Mouse (Mus musculus) midbrain, embryonic 12.5 days (tissue): Measurements from ENCODE around the gene Mapre3. TPM values are rescaled to one million over a fixed set of nuclear protein-coding genes. Genes with fewer than 3 reads are reported as not detected.
A peak's percentile ranks its signal among the peaks of the same experiment; 100 is the strongest.

Experiments used
- ATAC-seq: fragments of 200-750 bp; cut with Nextera tagmentation; 2 replicates; pipeline ENCODE4 v1.8.0; 2017; ENCODE audit warnings: low read depth, moderate TSS enrichment, moderate library complexity; ENCODE audit not compliant: low FRiP score
- H3K27ac ChIP-seq: fragments of 300-500 bp; sonication (generic); replicated peaks from 2 replicates; pipeline ENCODE4 v1.5.1; 2016; ENCODE audit warnings: mild to moderate bottlenecking
- H3K27me3 ChIP-seq: fragments of 300-500 bp; sonication (generic); 2 replicates; pipeline ENCODE4 v1.6.1; 2016; ENCODE audit warnings: mild to moderate bottlenecking
- H3K36me3 ChIP-seq: fragments of 300-500 bp; sonication (generic); 2 replicates; pipeline ENCODE4 v1.6.1; 2016
- H3K4me1 ChIP-seq: fragments of 300-500 bp; sonication (generic); 2 replicates; pipeline ENCODE4 v1.6.1; 2016
- H3K4me2 ChIP-seq: fragments of 300-500 bp; sonication (generic); replicated peaks from 2 replicates; pipeline ENCODE4 v1.6.1; 2016; ENCODE audit warnings: mild to moderate bottlenecking, moderate library complexity
- H3K4me3 ChIP-seq: fragments of 300-500 bp; sonication (generic); 2 replicates; pipeline ENCODE4 v1.5.1; 2016; ENCODE audit warnings: mild to moderate bottlenecking
- H3K9ac ChIP-seq: fragments of 300-500 bp; sonication (generic); replicated peaks from 2 replicates; pipeline ENCODE4 v1.6.1; 2016; ENCODE audit warnings: mild to moderate bottlenecking, moderate library complexity
- H3K9me3 ChIP-seq: fragments of 300-500 bp; sonication (generic); 2 replicates; pipeline ENCODE4 v1.6.1; 2016; ENCODE audit warnings: mild to moderate bottlenecking
- WGBS: fragments of 180-500 bp; shearing (Covaris S2); methylation state at CpG from one replicate; pipeline ENCODE4 v1.1.7; 2016; 5-methylcytosine and 5-hydroxymethylcytosine counted together
- polyA plus RNA-seq: library from polyadenylated mRNA; unstranded; fragments of >200 nt; fragmentation: Nextera tagmentation; extraction: Ambion mirVana; gene quantifications from 2 replicates; pipeline ENCODE4 v1.2.1, GENCODE M21; 2016

The Mapre3 gene
- polyA plus RNA-seq: 69.3 and 77.7 TPM in 2 replicates

DNA sequence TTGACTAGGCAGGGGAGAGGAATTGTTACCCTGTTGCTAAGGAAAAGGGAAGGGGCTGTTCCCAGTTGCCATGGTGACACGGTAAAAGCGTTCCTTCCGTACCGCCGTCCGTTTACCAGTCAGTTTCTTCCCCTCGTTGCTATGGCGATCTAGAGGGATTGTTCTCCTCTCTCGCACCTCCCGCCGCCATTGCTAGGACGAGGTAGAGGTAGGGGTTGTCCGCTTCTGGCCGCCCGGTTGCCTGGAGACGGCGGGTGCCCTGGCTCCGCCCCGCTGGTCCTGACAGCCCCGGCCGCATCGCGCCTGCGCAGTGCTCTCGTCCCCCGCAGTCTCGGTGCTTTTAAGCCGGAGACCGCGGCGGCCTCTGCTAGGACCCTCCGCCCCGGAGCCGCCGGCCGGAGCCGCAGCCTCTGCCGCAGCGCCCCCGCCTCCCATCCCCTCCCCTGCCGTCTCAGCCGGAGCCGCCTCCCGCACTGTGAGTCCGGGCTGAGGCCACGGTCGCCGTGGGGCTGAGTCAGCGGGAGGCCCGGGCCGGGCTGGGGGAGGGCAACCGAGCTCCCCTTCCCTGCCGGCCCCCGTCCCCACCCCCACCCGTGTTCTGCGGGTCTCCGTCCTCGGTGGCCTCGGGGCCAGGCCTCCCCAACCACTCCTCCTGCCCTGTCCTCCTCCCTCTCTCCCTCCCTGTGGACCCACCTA lies at the start of gene Mapre3:
TSS of gene Mapre3 (plus strand) at position 218 of the 696 bp plus-strand sequence.
- WGBS: under 1% methylated on average over 59 of the region's 59 CpGs
- Histone ChIP-seq H3K9me3 (no peaks in the 10 kb centered on the region), H3K27me3 (0 out of 2 replicates have a peak, but pooled peaks cover 6% of the 10 kb centered on the region), H3K9ac (peak within 1 kb of the TSS; percentile 86), H3K27ac (peak within 1 kb of the TSS; percentile 93), H3K36me3 (0 out of 2 replicates have a peak, but pooled peaks cover 3% of the 10 kb centered on the region), H3K4me1 (peaks cover 37% of the 10 kb centered on the region), H3K4me2 (peak within 1 kb of the TSS; percentile 81), H3K4me3 (peak within 1 kb of the TSS; percentile 79)
- ATAC-seq: peak; percentile 98

DNA sequence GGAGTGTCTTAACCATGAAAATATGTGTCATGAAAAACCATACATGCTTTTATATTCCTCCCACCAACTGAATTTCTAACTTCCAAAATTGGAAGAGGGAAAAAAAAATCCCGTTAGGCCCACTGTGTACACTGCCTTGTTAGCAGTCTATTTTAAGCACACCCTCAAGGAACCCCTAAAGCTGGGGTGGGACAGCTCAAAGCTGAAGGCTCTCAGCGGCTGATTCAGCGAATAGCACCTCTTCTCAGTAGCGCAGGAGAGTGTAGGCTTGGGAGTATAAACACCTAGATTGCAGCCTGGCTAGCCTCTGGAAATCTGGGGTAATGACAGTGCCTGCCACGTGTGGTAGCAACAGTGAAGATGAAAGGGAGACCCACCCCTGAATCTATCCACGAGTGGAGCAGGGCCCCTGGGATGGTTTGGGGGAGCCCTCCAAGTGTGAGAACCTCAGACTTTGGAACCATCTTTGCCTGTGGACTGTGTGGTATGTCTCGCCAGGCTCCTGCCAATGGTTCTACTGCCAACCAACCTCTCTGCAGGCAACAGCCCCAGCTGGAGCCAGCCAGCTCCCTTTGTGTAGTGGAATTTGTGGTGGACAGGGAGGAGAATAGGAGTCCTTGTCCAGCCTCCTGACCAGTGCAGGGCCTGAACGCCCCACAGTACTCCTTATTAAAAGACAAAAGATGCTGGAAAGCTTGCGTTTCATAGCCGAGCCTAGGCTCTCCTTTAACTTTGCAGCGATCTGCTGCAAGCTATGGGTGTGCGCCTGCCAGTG lies 48.7 kb upstream of the Mapre3 start:
- Histone ChIP-seq H3K36me3 (peaks cover 21% of the 10 kb centered on the region), H3K4me2 (no peak overlapping the region), H3K4me1 (peaks cover 51% of the 10 kb centered on the region), H3K9me3 (no peaks in the 10 kb centered on the region), H3K4me3 (no peak overlapping the region), H3K9ac (no peak overlapping the region), H3K27me3 (no peaks in the 10 kb centered on the region), H3K27ac (no peak overlapping the region; the same call in 1 of the 2 replicates)
- 80% methylated on average over 12 of the region's 12 CpGs for WGBS
- no peak for ATAC-seq

DNA sequence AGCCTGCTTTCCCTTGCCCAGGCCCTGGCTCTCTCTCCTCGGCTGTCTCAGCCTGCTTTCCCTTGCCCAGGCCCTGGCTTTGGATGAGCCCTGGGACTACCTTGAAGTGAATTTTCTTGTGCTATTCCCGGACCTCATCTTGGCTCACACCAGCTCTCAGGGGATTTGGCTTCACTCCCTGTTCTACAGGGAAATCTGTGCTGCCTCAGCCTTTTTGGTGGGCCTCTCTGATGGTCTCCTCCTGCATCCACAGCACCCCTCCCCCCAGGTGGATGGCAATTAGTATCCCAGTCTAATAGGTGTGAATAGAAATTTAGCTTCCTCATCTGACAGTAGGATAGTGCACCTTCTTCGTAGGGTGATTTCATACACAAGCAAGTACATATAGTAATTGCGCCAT lies 46.4 kb upstream of the Mapre3 start:
- H3K27ac ChIP-seq: peak overlapping the region; percentile 58
- H3K27me3 ChIP-seq: no peaks in the 10 kb centered on the region
- no peak for ATAC-seq
- H3K36me3 ChIP-seq: peaks cover 18% of the 10 kb centered on the region
- H3K9me3 ChIP-seq: no peaks in the 10 kb centered on the region
- H3K9ac ChIP-seq: peak overlapping the region; percentile 34; the same call in 1 of the 2 replicates
- H3K4me2 ChIP-seq: no peak overlapping the region
- peaks cover 41% of the 10 kb centered on the region for H3K4me1 ChIP-seq
- H3K4me3 ChIP-seq: no peak overlapping the region
- WGBS: 76% methylated on average over 4 of the region's 4 CpGs

GRCm38 (mm10) chr5:30768598-30768997 lies 45.8 kb upstream of the Mapre3 start:
- peak; percentile 35 for ATAC-seq
- Histone ChIP-seq H3K27ac (peak overlapping the region; percentile 58), H3K4me1 (peaks cover 36% of the 10 kb centered on the region), H3K27me3 (no peaks in the 10 kb centered on the region), H3K36me3 (peaks cover 18% of the 10 kb centered on the region), H3K4me2 (no peak overlapping the region), H3K9ac (peak overlapping the region; percentile 34; the same call in 1 of the 2 replicates), H3K4me3 (no peak overlapping the region), H3K9me3 (no peaks in the 10 kb centered on the region)
- 24% methylated on average over 9 of the region's 9 CpGs for WGBS

DNA sequence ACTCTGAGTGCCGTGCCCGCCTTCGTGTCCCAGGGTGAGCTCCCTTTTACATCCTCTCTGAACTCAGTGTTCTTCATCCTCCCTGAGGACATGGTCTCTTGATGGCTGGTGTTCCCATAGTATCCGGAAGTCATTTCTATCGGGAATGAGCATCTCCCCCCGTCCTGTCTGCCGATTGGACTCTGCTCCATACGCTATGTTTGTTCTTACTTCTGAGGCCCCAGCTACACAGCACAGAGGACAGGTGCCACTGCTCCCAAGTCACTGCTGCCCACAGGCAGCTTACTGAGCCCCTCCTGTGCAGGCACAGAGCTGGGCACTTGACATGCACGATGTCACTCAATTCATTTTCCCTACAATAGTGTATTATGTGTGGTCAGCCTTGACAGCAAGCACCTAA lies 45.4 kb upstream of the Mapre3 start:
- 0 out of 2 replicates have a peak, but pooled peaks have one; percentile 16 for ATAC-seq
- no peak overlapping the region for H3K27ac ChIP-seq
- no peak overlapping the region for H3K4me2 ChIP-seq
- H3K4me1 ChIP-seq: peaks cover 36% of the 10 kb centered on the region
- 84% methylated on average over 9 of the region's 9 CpGs for WGBS
- H3K27me3 ChIP-seq: no peaks in the 10 kb centered on the region
- H3K9me3 ChIP-seq: no peaks in the 10 kb centered on the region
- H3K4me3 ChIP-seq: no peak overlapping the region
- peaks cover 17% of the 10 kb centered on the region for H3K36me3 ChIP-seq
- H3K9ac ChIP-seq: no peak overlapping the region

GRCm38 (mm10) chr5:30774601-30775371 lies 39.7 kb upstream of the Mapre3 start:
- H3K9ac ChIP-seq: 0 out of 2 replicates have a peak overlapping the region, but pooled peaks have one; percentile 21
- peak overlapping the region; percentile 32 for H3K4me3 ChIP-seq
- peaks cover 20% of the 10 kb centered on the region for H3K4me1 ChIP-seq
- WGBS: 10% methylated on average over 20 of the region's 20 CpGs
- no peaks in the 10 kb centered on the region for H3K9me3 ChIP-seq
- peaks cover 31% of the 10 kb centered on the region for H3K36me3 ChIP-seq
- no peaks in the 10 kb centered on the region for H3K27me3 ChIP-seq
- ATAC-seq: peak; percentile 57
- peak overlapping the region; percentile 51 for H3K4me2 ChIP-seq
- H3K27ac ChIP-seq: peak overlapping the region; percentile 76

DNA sequence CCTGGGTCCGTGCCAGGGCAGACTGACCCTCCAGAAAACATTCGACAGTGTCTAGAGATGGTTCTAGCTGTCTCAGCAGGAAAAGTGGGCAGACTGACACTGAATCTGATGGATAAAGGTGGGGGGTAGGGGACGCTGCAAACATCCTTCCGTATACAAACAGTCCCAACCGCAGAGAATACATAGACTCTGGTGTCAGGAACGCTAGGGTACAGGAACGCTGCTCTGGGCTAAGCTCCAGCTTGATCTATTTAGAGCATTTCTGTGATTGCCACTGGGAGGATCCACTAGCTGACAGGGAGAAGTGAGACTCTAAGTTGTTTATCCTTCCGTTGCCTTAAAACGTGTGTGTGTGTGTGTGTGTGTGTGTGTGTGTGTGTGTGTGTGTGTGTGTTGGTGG lies 33.7 kb upstream of the Mapre3 start:
- Histone ChIP-seq H3K27ac (0 out of 2 replicates have a peak overlapping the region, but pooled peaks have one; percentile 15), H3K9me3 (no peaks in the 10 kb centered on the region), H3K36me3 (peaks cover 90% of the 10 kb centered on the region), H3K4me2 (no peak overlapping the region), H3K9ac (no peak overlapping the region), H3K4me1 (no peaks in the 10 kb centered on the region), H3K27me3 (no peaks in the 10 kb centered on the region), H3K4me3 (no peak overlapping the region)
- 87% methylated on average over 9 of the region's 9 CpGs for WGBS
- no peak for ATAC-seq

- H3K27me3 ChIP-seq: no peaks in the 10 kb centered on the region
- H3K4me2 ChIP-seq: no peak overlapping the region
- WGBS: 78% methylated on average over 3 of the region's 3 CpGs
- H3K4me3 ChIP-seq: no peak overlapping the region
- no peaks in the 10 kb centered on the region for H3K9me3 ChIP-seq
- peaks cover 93% of the 10 kb centered on the region for H3K36me3 ChIP-seq
- H3K27ac ChIP-seq: 0 out of 2 replicates have a peak overlapping the region, but pooled peaks have one; percentile 15
- no peak overlapping the region for H3K9ac ChIP-seq
- no peak for ATAC-seq
- H3K4me1 ChIP-seq: no peaks in the 10 kb centered on the region
Observed at GRCm38 (mm10) chr5:30781147-30781546, 33.3 kb upstream of the Mapre3 start.

GRCm38 (mm10) chr5:30787381-30787780 lies 27.1 kb upstream of the Mapre3 start:
- no peak for ATAC-seq
- H3K9ac ChIP-seq: no peak overlapping the region
- peaks cover 93% of the 10 kb centered on the region for H3K36me3 ChIP-seq
- 90% methylated on average over 5 of the region's 5 CpGs for WGBS
- no peaks in the 10 kb centered on the region for H3K4me1 ChIP-seq
- H3K9me3 ChIP-seq: no peaks in the 10 kb centered on the region
- H3K27me3 ChIP-seq: no peaks in the 10 kb centered on the region
- no peak overlapping the region for H3K27ac ChIP-seq
- H3K4me3 ChIP-seq: no peak overlapping the region
- no peak overlapping the region for H3K4me2 ChIP-seq

DNA sequence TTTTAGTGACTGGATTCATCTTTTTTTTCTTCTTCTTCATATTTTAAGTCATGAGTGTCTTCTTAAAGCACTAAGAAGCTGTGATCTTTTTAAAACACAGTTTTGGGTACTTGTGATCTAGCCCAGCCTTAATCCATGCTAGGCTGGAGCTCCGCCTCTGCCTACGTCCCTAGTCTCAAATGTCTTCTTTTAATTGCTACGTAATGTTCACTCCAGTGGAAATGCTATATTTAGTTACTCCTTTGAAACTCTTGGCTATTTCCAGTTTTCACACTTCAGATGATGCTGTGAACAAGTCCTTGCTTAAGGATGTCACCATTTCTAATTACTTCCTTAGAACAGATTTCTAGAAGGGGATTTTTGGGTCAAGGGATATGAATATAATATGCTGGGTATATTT lies 24.4 kb upstream of the Mapre3 start:
- Histone ChIP-seq H3K27me3 (no peaks in the 10 kb centered on the region), H3K4me3 (no peak overlapping the region), H3K4me1 (no peaks in the 10 kb centered on the region), H3K4me2 (no peak overlapping the region), H3K27ac (no peak overlapping the region), H3K9me3 (no peaks in the 10 kb centered on the region), H3K9ac (no peak overlapping the region), H3K36me3 (peaks cover 93% of the 10 kb centered on the region)
- no peak for ATAC-seq
- WGBS: 90% methylated on average over 3 of the region's 3 CpGs

DNA sequence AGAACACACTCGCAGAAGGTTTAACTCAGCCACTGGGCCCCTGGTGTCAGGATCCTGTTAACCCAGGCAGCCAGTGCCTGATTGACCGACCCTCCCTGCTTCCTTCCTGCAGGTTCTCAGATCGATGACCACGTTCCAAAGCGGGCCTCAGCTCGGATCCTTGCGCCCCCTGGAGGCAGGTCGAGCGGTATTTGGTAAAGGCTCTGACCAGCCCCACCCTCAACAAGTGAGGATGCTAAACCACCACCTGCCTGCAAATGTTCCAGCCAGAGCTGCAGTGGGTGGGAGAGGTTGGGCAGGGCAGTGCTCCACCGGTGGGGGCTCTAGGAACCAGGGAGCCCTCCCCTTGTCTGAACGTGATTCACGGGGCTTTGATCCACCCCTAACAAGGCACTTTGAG lies 18.3 kb upstream of the Mapre3 start:
- Histone ChIP-seq H3K27me3 (no peaks in the 10 kb centered on the region), H3K4me3 (no peak overlapping the region), H3K4me1 (peaks cover 16% of the 10 kb centered on the region), H3K27ac (no peak overlapping the region), H3K36me3 (peaks cover 86% of the 10 kb centered on the region), H3K9ac (no peak overlapping the region), H3K9me3 (no peaks in the 10 kb centered on the region), H3K4me2 (no peak overlapping the region)
- WGBS: 18% methylated on average over 12 of the region's 12 CpGs
- 0 out of 2 replicates have a peak, but pooled peaks have one; percentile 55 for ATAC-seq
